Mouse (Mus musculus) stomach, postnatal 0 days (tissue): ENCODE results near the gene Tmem88. TPM values are rescaled to one million over a fixed set of nuclear protein-coding genes. Genes with fewer than 3 reads are reported as not detected.

Source experiments
- ATAC-seq: fragments of 200-750 bp; cut with Nextera tagmentation; 2 replicates; pipeline ENCODE4 v1.8.0; 2017; ENCODE audit not compliant: low FRiP score, low TSS enrichment
- DNase-seq: peaks from one replicate; pipeline ENCODE4 v3.0.0-alpha.2; 2016; ENCODE audit warnings: low spot score
- H3K27ac ChIP-seq: fragments of 300-500 bp; sonication (generic); replicated peaks from 2 replicates; pipeline ENCODE4 v1.5.1; 2014; ENCODE audit warnings: mild to moderate bottlenecking, control low read depth
- H3K27me3 ChIP-seq: fragments of 300-500 bp; sonication (generic); 2 replicates; pipeline ENCODE4 v1.6.1; 2014; ENCODE audit warnings: low read length; ENCODE audit not compliant: control insufficient read depth, insufficient read depth
- H3K36me3 ChIP-seq: fragments of 300-500 bp; sonication (generic); 2 replicates; pipeline ENCODE4 v1.6.1; 2014; ENCODE audit warnings: low read length, mixed read lengths; ENCODE audit not compliant: control insufficient read depth, insufficient read depth
- H3K4me1 ChIP-seq: fragments of 300-500 bp; sonication (generic); replicated peaks from 2 replicates; pipeline ENCODE4 v1.6.1; 2014; ENCODE audit warnings: antibody characterized with exemption; ENCODE audit not compliant: control insufficient read depth, insufficient read depth
- H3K4me2 ChIP-seq: fragments of 300-500 bp; sonication (generic); replicated peaks from 2 replicates; pipeline ENCODE4 v1.6.1; 2014; ENCODE audit warnings: low read depth, mild to moderate bottlenecking, control low read depth, moderate library complexity
- H3K4me3 ChIP-seq: fragments of 300-500 bp; sonication (generic); 2 replicates; pipeline ENCODE4 v1.5.1; 2014; ENCODE audit warnings: low read depth, low read length, control low read depth
- H3K9ac ChIP-seq: fragments of 300-500 bp; sonication (generic); 2 replicates; pipeline ENCODE4 v1.6.1; 2014; ENCODE audit warnings: mild to moderate bottlenecking, low read length, control low read depth, mixed read lengths
- H3K9me3 ChIP-seq: fragments of 300-500 bp; sonication (generic); 2 replicates; pipeline ENCODE4 v1.6.1; 2016; ENCODE audit warnings: low read length; ENCODE audit not compliant: control insufficient read depth
- CTCF ChIP-seq: IDR thresholded peaks from 2 replicates; pipeline ENCODE4 v1.5.1; 2016; ENCODE audit warnings: antibody characterized with exemption, low read depth, mild to moderate bottlenecking, moderate library complexity
- EP300 ChIP-seq: optimal IDR thresholded peaks from 2 replicates; pipeline ENCODE3; 2016; ENCODE audit warnings: antibody characterized with exemption
- WGBS: fragments of 180-500 bp; shearing (Covaris S2); extraction: QIAGEN DNeasy Blood & Tissue Kit; methylation state at CpG from one replicate; pipeline ENCODE4 v1.1.7; 2014; 5-methylcytosine and 5-hydroxymethylcytosine counted together
- polyA plus RNA-seq: library from polyadenylated mRNA; unstranded; fragments of >200 nt; fragmentation: Nextera tagmentation; extraction: Ambion mirVana; gene quantifications from 2 replicates; pipeline ENCODE4 v1.2.1, GENCODE M21; 2015

Tmem88 gene
- polyA plus RNA-seq, 1 experiment from 2014 or later: 17.8 TPM

DNA sequence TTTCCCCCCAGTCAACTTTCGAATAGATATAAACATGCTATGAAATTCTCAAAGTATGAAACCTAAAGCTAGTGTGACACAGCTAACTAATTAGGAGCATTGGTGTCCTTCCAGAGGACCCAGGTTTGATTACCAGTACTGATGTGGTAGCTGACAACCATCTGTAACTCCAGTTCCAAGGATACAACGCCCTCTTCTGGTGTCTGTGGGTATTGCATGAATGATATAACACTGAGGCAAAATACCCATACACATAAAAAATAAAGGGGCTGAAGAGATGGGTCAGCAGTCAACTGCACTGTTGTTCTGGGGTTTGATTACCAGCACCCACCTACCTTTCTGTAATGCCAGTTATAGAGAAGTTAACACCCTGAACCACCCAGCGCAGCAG, 25.3 kb downstream of the Tmem88 start:
- ATAC-seq: no peak
- no peaks in the 10 kb centered on the region; the same call in 1 of the 2 replicates for H3K36me3 ChIP-seq
- H3K27ac ChIP-seq: no peak overlapping the region
- TF ChIP-seq EP300 (no peak), CTCF (peak; percentile 71)
- H3K4me1 ChIP-seq: peaks cover 2% of the 10 kb centered on the region; the same call in 1 of the 2 replicates
- H3K9ac ChIP-seq: no peak overlapping the region
- H3K27me3 ChIP-seq: no peaks in the 10 kb centered on the region
- no peak overlapping the region for H3K4me2 ChIP-seq
- no peak for DNase-seq
- no peaks in the 10 kb centered on the region for H3K9me3 ChIP-seq
- no peak overlapping the region for H3K4me3 ChIP-seq
- 48% methylated on average over 3 of the region's 3 CpGs for WGBS

DNA sequence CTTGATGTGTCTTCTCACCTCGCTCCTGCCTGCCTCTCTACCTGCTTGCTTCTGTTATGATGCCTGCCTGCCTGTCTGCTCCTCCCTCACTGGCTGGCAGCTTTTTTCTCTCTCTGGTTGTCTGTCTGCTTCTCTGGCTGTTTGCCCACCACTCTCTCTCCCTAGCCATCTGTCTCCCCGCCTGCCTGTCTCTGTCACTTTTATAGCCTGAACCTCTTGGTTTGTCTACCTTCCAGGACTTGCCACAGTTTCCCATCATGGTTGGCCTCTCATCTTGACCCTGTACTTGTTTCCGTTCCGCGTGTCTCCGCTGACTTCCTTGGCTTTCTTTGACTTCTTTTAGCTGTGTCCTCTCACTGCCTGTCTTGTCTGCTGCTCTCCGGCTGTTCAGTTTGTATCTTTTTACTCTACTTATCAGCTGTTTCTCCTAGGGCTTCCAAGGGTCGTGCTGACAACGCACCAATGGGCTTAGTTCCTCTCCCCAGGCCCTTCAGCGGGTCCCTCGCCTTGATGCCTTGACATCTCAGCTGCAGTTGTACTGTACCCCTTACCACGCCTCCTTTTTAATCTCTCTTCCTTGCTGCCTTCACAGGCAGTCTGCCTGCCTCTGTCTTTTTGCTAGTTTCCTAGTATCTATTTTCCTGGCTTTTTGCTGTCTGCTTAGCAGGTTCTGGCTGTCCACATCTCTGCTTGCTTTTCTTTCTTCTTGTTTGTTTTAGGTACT, 25.8 kb downstream of the Tmem88 start:
- ATAC-seq (no peak), DNase-seq (no peak)
- Histone ChIP-seq H3K36me3 (no peaks in the 10 kb centered on the region), H3K4me3 (no peak overlapping the region), H3K4me1 (peaks cover 5% of the 10 kb centered on the region; the same call in 1 of the 2 replicates), H3K9ac (no peak overlapping the region), H3K9me3 (no peaks in the 10 kb centered on the region), H3K4me2 (no peak overlapping the region), H3K27ac (no peak overlapping the region; the same call in 1 of the 2 replicates), H3K27me3 (no peaks in the 10 kb centered on the region)
- TF ChIP-seq CTCF (no peak), EP300 (no peak)
- 31% methylated on average over 12 of the region's 12 CpGs for WGBS

DNA sequence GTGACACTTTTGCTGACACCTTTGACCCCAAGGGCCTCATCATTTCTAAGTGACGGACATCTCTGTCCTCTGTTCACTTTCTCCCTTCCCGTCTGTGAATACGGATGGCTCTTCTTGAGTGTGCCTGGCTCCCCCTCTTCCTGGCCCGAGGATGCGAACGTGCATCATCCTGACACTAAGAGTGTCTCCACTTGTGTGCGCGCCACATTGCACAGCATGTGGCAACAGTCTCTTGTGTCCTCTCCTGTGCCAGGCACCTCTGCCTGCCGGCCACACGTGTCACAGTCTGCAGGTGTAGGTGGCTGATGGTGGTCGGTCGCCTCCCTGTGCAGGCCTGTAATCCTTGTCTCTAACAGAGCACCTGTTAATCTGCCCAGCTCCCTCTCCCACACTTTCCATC, 26.4 kb downstream of the Tmem88 start:
- H3K4me3 ChIP-seq: no peak overlapping the region
- H3K4me1 ChIP-seq: peaks cover 5% of the 10 kb centered on the region; the same call in 1 of the 2 replicates
- ATAC-seq: no peak

DNA sequence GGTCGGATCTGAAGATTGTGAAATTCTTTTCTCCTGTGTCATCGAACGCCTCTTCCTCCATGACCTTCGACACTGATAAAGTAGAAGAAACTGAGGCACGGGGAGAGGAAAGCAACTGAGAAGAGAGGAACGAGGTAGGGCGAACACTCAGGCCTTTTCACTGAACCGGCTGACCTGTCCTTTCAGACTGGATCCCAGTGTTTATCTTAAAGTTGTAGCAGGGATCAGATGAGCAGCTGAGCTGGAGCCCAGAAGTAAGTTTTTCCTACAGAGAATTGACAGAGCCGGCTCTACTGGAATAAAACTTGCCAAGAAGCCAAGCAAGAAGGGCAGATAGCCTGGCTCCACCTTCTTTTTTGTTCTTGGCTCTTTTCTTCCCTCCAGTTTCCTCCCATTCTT, 27.2 kb downstream of the Tmem88 start:
- DNase-seq: no peak

More for the DNA sequence above, 26.4 kb downstream of the Tmem88 start:
- H3K27ac ChIP-seq: peak overlapping the region; percentile 41
- 56% methylated on average over 12 of the region's 12 CpGs for WGBS
- no peak overlapping the region for H3K4me2 ChIP-seq
- no peaks in the 10 kb centered on the region for H3K9me3 ChIP-seq
- no peaks in the 10 kb centered on the region for H3K27me3 ChIP-seq
- H3K36me3 ChIP-seq: no peaks in the 10 kb centered on the region
- TF ChIP-seq CTCF: no peak
- no peak for TF ChIP-seq EP300
- no peak overlapping the region for H3K9ac ChIP-seq
- DNase-seq: no peak

DNA sequence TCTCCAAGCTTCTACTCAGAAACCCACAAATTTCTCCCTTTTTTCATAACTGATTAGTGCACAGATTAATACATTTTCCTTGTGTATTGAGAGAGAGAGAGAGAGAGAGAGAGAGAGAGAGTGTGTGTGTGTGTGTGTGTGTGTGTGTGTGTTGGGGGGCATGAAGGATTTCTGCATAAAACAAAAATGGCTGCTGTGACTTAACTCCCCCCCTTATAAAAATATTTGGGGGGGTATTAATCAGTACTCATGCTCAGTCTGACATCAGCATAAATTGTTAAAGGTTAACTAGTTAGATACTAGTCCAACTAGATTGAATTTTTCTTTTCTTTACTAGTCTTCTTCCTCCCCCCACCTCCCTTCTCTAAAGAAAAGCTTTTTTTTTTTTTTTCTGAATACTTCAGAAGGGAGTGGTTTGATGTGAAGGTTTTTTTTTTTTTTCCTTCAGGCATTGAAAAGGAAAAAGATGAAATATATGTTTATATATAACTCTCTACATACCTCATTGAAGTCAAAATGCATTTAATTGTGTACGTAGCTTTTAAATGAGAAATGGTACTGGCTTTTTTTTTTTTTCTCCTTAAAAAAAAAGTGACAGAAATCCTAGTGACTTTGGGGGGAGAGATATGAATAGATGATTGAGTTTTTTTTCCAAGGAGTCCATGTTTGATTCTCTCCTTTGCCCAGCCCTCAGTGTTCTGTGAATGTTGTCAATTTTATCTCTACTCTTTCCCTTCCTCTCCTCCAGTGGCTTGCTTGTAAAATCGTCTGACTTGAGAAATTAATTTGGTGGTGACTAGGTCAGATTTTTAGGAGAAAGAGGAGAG, 27.8 kb downstream of the Tmem88 start:
- no peak for ATAC-seq
- DNase-seq: no peak
- Histone ChIP-seq H3K4me2 (peak overlapping the region; percentile 96), H3K27me3 (no peaks in the 10 kb centered on the region), H3K4me1 (peaks cover 14% of the 10 kb centered on the region), H3K4me3 (peak overlapping the region; percentile 98), H3K36me3 (no peaks in the 10 kb centered on the region), H3K27ac (peak overlapping the region; percentile 100), H3K9ac (peak overlapping the region; percentile 99; the same call in 1 of the 2 replicates), H3K9me3 (no peaks in the 10 kb centered on the region)
- TF ChIP-seq CTCF (no peak), EP300 (no peak)
- 5% methylated on average over 2 of the region's 2 CpGs for WGBS

More for the DNA sequence above, 27.2 kb downstream of the Tmem88 start:
- ATAC-seq: no peak
- Histone ChIP-seq H3K4me2 (peak overlapping the region; percentile 23; the same call in 1 of the 2 replicates), H3K27ac (peak overlapping the region; percentile 41), H3K4me3 (no peak overlapping the region), H3K36me3 (no peaks in the 10 kb centered on the region), H3K9ac (no peak overlapping the region), H3K9me3 (no peaks in the 10 kb centered on the region), H3K4me1 (peaks cover 8% of the 10 kb centered on the region; the same call in 1 of the 2 replicates), H3K27me3 (no peaks in the 10 kb centered on the region)
- WGBS: 14% methylated on average over 9 of the region's 9 CpGs
- no peak for TF ChIP-seq CTCF
- TF ChIP-seq EP300: no peak
